Mouse (Mus musculus) cerebellum, postnatal 14 days (tissue): ENCODE results near the gene Gm13889.

ENCODE experiments used
- DNase-seq, 2 experiments: peaks; one replicate each; pipeline ENCODE4 v3.0.0; 2021; ENCODE audit warnings: mixed read lengths in 2 of 2

Gene Gm13889

DNA sequence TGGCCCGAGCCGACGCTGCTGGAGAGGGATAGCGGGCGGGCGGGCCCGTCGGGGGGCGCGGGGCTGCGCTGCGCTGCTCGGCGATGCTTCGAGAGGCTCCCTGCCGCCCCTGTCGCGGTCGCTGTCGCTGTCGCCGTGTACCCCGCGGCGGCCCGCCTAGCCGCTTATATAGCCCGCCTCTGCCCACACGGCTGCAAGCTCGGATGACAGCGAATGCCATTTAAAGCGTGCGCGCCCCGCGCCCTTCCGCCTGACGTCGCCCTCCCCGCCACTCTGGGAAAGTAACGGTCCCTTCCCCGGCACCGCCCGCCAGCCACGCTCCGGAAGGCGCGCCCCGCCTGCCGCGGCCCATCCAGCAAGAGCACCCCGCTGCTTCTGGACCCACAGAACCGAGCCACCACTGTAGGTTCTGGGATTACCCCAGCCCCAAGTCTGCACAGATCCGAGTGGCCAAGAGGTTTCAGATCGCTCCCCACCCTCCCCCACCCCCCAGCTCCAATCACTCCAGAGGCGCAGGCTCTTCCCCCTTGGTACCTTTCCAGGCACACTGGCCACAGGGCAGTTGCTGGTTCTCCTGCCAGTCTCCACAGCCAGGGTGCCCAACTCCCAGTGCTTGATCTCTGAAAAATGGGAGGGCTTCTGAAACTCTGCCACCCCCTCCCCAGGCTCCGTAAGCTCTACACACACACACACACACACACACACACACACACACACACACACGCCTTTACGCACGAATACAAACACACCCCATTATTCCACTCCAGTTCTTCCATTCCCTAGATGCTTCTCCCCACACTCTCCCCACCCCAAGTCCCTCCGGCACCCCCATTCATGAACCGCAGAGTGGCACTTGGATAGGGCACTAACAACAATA, at the start of gene Gm13889:
Gm13889 (minus strand) TSS at position 294 of the 877 bp plus-strand sequence.
- DNase-seq: peak; percentile 74

- peak; percentile 92 to 97 for DNase-seq
Observed at GRCm38 (mm10) chr2:94002331-94002730, 45.3 kb upstream of the Gm13889 start.

- no peak for DNase-seq
Observed at GRCm38 (mm10) chr2:94001918-94002317, 44.9 kb upstream of the Gm13889 start.

DNA sequence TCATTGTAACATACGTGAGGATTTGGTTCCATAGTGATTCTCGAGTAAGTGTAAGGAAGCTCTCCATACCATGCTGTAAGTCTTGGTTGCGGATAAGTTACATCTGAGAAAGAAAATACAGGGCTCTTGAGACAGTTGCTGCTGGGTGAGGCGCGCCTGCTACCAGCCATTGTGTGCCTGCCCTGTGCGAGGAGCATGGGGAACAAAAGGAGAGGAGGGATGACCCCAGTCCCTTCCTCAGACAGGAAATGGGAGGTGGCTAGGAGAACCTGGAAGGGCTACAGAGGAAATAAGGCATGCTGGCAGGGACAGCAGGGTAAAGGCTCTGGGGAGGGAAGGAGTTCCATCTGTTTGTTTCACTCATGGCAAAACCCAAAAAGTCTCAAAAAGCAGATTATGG, 44.4 kb upstream of the Gm13889 start:
- no peak for DNase-seq

GRCm38 (mm10) chr2:93996254-93996653, 39.3 kb upstream of the Gm13889 start, which contains the start of gene Gm27027:
TSS of gene Gm27027 (minus strand) at chr2:93996354.
- DNase-seq: no peak

- DNase-seq: no peak
Observed at GRCm38 (mm10) chr2:93992810-93993209, 35.8 kb upstream of the Gm13889 start.

DNA sequence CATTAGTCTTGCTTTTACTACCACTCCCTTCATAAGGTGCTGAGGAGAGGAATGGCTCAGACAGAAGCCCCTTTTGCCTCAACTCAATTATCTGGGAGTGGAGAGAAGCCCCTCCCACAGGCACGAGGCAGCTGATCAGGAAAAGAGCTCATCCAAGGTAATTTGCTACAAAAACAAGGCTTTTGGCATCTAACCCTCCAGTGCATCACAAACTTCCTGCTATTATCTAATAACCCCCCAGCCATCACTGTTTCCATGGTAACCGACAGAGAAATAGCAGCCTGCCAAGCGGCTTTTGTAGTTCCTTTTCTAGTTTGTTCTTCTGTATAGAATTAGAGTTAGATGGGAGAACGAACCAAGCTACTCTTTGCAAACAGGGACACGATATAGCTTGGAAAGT, 35.3 kb upstream of the Gm13889 start:
- DNase-seq: no peak

GRCm38 (mm10) chr2:93991336-93991735, 34.3 kb upstream of the Gm13889 start:
- no peak for DNase-seq

- DNase-seq: no peak
Observed at GRCm38 (mm10) chr2:93988440-93988839, 31.4 kb upstream of the Gm13889 start.

GRCm38 (mm10) chr2:93982457-93983235, 25.6 kb upstream of the Gm13889 start:
- no peak for DNase-seq

DNA sequence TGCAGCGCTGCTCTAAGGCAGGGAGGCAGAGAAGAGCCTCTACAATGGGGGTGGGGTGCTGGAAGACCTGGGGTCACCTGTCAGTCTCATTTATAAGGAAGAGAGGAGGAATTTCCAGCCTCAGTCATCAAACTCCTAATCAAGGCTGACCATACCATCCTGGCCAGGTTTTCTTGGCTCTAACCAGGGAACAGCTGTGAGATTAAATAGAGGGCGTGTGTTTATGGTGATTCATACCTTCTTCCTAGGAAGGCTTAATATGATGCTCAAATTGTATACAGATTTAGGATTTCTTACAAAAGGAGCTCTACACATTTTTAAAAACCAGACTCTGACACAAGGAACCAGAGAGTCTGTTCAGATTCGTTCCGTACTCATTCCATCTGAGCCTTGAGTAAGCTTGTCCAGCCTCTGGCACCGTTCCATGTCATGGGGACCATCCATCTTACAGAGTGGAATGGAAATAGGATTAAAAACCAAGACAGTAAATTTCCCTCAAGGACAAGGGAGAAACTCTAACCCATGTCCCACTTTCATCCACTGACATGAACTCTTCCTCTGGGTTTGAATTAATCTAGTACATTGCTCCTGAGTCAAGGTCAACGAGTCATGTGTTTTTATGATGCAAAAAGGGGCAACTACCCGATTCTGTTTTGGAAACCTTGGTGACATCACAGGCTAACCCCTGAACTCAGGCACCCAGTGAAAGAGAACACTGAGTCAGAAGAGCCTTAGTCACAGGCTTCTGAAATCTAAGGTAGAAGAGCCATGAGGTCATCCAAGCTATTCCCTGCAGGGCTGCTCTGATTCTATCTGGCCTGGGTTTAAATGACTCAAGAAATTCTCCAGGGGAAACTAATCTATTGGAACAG, 22.5 kb upstream of the Gm13889 start:
- DNase-seq: peak; percentile 65 to 75

DNA sequence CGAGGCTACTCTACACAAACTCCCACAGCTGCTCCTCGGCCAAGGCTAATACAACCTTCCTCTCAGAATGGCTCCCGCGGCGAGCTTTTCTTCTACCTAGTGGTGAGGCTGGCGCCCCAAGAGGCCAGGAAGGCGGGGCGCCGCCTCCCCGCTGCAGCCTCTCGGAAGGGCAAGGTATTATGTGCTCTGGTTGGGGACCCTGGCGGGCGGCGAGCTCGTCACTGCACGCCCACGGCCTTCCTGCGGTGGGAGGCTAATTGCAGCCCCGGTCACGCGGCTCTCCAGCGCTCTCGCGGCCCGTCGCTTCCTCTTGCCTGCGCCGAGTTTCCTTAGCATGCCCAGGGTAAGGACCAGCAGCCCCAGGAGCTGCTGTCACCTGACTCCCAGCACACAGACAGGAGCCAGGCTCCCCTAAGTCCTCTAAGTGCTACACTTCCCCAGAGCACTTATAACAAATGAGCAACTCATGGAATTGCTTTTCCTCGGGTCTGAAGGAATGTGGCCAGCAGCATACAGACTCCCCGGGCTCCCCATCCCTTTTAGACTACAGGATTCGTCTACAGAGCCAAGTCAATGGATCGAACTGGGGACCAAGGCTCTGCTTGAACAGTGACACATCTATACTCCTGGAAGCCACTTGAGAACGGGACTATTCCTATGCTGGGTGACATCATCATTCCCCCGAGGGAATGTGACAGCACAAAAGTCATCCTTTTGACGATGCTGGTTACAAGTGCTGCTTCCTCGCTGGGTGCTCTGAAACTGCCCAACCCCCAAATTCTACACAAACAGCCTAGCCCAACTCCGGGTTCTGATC, 19.6 kb upstream of the Gm13889 start:
- DNase-seq: peak; percentile 55 to 56

DNA sequence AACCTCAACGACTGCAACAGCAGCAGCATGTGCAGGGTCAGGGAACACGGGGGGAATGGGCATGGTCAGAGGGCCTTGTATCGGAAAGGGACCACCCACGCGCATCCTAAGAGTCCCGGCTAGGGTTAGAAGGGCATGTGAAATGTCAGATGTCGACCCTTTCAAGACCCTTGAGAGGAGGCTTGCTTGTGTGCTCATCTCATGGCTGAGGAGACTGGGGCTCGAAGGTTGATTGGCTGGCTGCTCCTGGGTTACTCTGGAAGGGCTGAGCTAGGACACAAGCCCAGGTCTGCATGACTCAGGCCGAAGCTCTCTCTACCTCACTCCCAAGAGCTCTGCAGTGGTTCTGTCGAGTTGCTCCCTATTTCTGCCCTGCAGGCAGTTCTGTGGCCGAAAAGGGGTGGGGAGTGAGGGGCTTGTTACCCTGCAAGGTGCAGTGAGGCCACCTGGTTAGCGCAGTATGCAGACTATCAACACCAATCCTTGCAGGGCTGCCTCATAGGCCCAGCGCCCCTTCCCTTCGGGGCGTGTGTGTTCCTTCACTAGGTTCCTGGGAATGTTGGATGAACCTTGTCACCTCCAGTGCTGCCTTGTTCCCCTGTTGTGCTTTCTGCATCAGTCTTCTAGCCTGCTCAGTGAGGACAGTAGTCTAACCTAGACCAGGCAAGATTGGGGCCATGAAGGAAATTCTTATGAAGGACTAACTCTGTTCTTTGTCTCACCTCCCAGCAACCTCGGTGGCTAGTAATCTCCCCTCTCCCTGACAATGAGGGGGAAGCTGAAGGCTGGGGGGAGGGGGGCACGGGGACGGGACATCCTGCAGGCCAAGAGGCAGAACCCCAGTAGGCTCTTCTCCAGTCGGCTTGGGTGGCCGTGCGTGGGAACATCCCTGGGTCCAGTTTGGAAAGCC, 18.8 kb upstream of the Gm13889 start:
- no peak for DNase-seq

- no peak for DNase-seq
Observed at GRCm38 (mm10) chr2:93975041-93975440, 18.0 kb upstream of the Gm13889 start.

- DNase-seq: no peak
Observed at GRCm38 (mm10) chr2:93971647-93972046, 14.6 kb upstream of the Gm13889 start.

DNA sequence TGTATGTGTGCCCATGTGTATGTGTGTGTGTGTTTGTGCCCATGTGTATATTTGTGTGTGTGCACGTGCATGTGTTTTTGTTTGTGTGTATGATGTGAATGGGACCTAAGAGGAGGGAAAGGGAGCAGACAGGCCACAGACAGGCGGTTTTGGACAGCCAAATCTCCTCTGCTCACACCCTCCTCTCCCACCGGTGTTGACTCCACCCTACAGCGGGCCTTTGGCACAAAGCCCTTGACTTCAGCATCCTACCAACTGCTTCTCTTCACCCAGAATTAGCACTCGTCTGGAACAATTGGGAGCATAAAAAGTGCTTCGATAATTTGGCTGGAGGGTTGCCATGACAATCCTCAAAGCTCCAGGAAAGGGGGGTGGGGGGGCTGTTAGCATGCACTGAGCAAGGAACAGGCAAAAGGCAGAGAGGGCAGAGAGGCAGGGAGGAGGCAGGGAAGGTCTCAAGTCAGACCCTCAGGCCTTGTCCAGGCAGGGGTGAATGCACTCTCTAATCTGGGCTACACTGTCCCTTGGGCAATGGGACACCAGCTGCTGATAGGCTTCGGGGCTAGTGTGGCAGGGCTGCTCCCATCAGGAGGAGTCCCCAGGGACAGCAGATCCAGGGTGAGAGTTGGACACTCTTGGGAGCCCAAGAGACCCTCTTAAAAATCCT, 7.6 kb upstream of the Gm13889 start:
- DNase-seq: peak; percentile 69 to 75

GRCm38 (mm10) chr2:93963802-93964201, 6.8 kb upstream of the Gm13889 start:
- DNase-seq: peak; percentile 63 to 64

- peak; percentile 87 to 91 for DNase-seq
Observed at GRCm38 (mm10) chr2:93961716-93962115, 4.7 kb upstream of the Gm13889 start.

- no peak for DNase-seq
Observed at GRCm38 (mm10) chr2:93959346-93959745, 2.3 kb upstream of the Gm13889 start.

GRCm38 (mm10) chr2:93958216-93958615, 1.2 kb upstream of the Gm13889 start:
- no peak for DNase-seq
